Mouse (Mus musculus): ENCODE data around the gene Csn1s2a. TPM values are rescaled to one million over a fixed set of nuclear protein-coding genes. Genes with fewer than 3 reads are reported as not detected.
"Not testable (repeated sequence)": the region's sequence is repeated elsewhere in the genome, so short reads cannot be mapped to it uniquely, and the experiment has no call there.

Gene Csn1s2a
- total RNA-seq (2021) = not detected
- long read RNA-seq, experiment 1 = 0 reads
- long read RNA-seq, experiment 2 = 0 reads

DNA sequence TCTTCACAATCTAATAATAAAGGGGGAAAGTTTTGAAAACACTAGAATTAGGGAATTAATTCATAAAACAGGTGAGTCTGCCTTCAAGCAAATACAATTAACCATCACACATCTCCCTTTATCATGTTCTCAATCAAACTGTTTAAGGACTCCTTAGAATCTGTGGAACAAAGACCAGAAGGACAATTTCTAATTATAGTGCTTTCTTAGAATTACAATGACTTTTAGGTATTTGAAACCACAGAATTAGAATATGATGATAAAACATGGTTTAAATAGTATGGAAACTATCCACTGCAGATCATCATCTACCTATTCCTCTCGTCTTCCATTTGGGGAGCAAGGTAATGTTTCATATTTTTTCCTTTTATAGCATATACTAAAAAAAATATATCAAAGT, at the start of gene Csn1s2a:
TSS of gene Csn1s2a (plus strand) at position 301 of the 400 bp plus-strand sequence.
- DNase-seq = no peak

GRCm38 (mm10) chr5:87734821-87735220, 39.5 kb upstream of the Csn1s2a start:
- DNase-seq = no peak

DNA sequence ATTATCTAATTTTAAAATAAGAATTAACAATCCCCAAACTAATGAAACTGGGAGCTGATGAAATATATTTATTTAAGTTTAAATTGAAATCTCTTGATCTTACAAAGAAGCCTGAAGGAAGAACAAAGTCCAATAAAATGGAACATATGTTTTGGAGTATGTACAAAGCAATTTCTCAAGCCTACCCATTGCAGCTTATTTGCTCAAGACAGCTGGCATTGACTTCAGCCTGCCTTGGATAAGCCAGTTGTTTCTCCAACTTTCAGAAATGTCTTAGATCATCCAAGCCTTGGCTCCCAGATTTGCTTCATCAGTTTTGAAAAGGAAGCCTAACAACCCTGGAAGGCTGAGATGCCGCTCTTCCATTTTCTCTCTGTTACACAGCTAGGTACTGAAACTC, 20.9 kb upstream of the Csn1s2a start:
- no peak for DNase-seq

GRCm38 (mm10) chr5:87764546-87764945, 9.8 kb upstream of the Csn1s2a start:
- DNase-seq = no peak

- DNase-seq = not testable (repeated sequence)
These were observed 2.2 kb upstream of the Csn1s2a start for GRCm38 (mm10) chr5:87772151-87772550.

DNA sequence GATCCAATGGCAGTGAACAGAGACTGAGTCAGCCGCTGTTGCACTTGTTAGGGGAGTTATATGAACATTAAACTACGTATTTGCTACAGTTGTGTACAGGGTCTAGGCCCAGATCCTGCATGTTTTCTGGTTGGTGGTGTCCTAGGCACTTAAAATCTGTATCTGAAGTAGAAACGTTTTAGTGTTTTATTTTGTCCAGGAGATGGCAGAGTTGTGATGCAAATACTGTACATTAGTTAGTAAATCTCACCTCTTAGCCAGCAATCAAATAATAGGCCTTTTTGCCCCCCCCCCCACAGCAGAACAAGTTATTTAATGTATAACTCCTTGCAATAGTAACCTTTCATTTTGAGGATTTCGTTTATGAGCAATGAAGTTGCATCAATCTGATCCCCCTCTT, 8.4 kb downstream of the Csn1s2a start:
- DNase-seq = no peak

- DNase-seq = no peak
These were observed 33.4 kb downstream of the Csn1s2a start, which contains the start of gene Csn1s2b for GRCm38 (mm10) chr5:87807782-87808181. Csn1s2b (plus strand) TSS chr5:87808082.

DNA sequence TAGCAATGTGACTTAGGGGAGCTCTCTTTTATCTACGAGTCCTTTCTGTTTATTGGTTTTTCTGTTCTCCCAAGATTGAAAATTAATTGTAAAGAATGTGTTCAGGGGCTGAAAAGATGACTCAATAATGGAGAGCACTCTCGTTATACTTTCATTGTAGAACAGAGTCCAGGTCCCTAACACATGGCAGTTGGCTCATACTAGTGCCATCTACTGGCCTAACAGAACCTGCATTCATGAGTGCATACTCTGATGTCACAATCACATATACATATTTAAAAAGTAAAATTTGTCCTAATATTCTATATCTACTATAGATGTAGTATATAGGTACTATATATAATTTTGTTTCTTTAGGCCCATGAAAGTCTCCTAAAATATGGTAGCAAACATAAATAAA, 34.9 kb downstream of the Csn1s2a start:
- DNase-seq = no peak

- DNase-seq = no peak
These were observed 51.0 kb downstream of the Csn1s2a start, which contains the start of gene Prr27 for GRCm38 (mm10) chr5:87825386-87825785. Prr27 (plus strand) TSS chr5:87825686.

Other genes with a start within 250 kb of the Csn1s2a start
- not detected for gene Sult1b1, start 236.4 kb upstream of the Csn1s2a start, total RNA-seq (2021)
- gene Sult1d1, start 205.5 kb upstream of the Csn1s2a start, total RNA-seq (2021) = under 1 TPM in 1 of 2 experiments, not detected in 1; 0.32 TPM
- gene Sult1e1, start 183.0 kb upstream of the Csn1s2a start, total RNA-seq (2021) = not detected
- gene Csn1s1, start 108.4 kb upstream of the Csn1s2a start, total RNA-seq (2021) = not detected
- not detected for gene Csn2, start 74.9 kb upstream of the Csn1s2a start, total RNA-seq (2021)
- not detected for gene Csn1s2b, start 33.5 kb downstream of the Csn1s2a start, total RNA-seq (2021)
- not detected for gene Prr27, start 51.1 kb downstream of the Csn1s2a start, total RNA-seq (2021)
- not detected for gene Odam, start 110.5 kb downstream of the Csn1s2a start, total RNA-seq (2021)
- not detected for gene Csn3, start 151.0 kb downstream of the Csn1s2a start, total RNA-seq (2021)
- not detected for gene 2310003L06Rik, start 194.9 kb downstream of the Csn1s2a start, total RNA-seq (2021)
- not detected for gene Gm28434, start 194.9 kb downstream of the Csn1s2a start, total RNA-seq (2021)
- gene Cabs1, start 204.9 kb downstream of the Csn1s2a start, total RNA-seq (2021) = not detected
- not detected for gene Smr3a, start 228.0 kb downstream of the Csn1s2a start, total RNA-seq (2021)

All from gastrocnemius, postnatal 10 days (tissue).